Mouse (Mus musculus) E14TG2a.4 (cell line): ENCODE measurements around the gene Ltbp2.

Source experiments
- H3K27me3 ChIP-seq: 2 replicates; pipeline ENCODE4 v1.6.1; 2014; ENCODE audit warnings: low read length, control low read depth; ENCODE audit not compliant: insufficient read depth
- H3K36me3 ChIP-seq: 2 replicates; pipeline ENCODE4 v1.6.1; 2014; ENCODE audit warnings: low read length, control low read depth; ENCODE audit not compliant: insufficient read depth
- H3K4me1 ChIP-seq: replicated peaks from 2 replicates; pipeline ENCODE4 v1.6.1; 2014; ENCODE audit warnings: low read depth, low read length, control low read depth
- H3K4me3 ChIP-seq: replicated peaks from 2 replicates; pipeline ENCODE4 v1.5.1; 2014; ENCODE audit warnings: mild to moderate bottlenecking, low read length
- H3K9me3 ChIP-seq: 2 replicates; pipeline ENCODE4 v1.6.1; 2014; ENCODE audit warnings: low read length, control low read depth
- CTCF ChIP-seq: conservative IDR thresholded peaks from 2 replicates; pipeline ENCODE4 v1.5.1; 2014; ENCODE audit warnings: low read length
- NANOG ChIP-seq: IDR thresholded peaks from 2 replicates; pipeline ENCODE4 v1.6.1; 2014; ENCODE audit warnings: borderline replicate concordance, low read length, mixed read lengths
- POU5F1 ChIP-seq: IDR thresholded peaks from 2 replicates; pipeline ENCODE4 v1.6.1; 2014; ENCODE audit warnings: low read length, borderline replicate concordance

The Ltbp2 gene

DNA sequence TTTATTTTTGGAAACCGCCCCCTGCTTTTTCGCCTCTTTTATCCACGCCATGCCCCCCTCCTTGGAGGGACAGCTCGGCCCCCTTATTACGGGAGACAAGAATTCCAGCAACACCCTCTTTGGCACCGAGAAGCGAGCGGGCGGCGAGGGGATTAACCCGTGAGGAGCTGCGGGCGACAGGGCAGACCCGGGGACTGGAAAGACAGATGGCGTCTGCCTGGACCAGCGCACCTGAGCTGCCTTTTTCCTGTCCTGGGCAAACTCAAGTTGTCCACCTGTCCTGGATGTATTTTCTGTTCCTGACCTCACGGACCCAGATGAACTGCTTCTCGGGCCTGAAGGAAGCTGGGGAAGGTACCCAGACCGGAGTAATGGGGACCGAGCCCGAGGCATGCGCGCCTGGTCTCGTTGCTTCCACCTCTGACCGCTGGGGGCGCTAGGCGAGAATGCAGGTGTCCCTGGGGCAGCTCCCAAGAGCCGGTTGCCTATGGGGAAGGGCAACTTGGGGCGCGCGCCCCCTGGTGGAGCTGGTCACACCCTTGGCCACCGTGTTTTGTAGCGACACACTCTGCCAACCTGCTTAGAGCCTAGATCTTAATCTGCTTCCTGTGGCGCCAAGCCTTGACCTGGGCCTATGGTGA, at the start of gene Ltbp2:
Ltbp2 (minus strand) TSS at position 52 of the 641 bp plus-strand sequence.
- no peaks in the 10 kb centered on the region for H3K36me3 ChIP-seq
- H3K27me3 ChIP-seq: peaks cover 63% of the 10 kb centered on the region
- TF ChIP-seq CTCF (peak; percentile 88), POU5F1 (no peak)
- H3K4me1 ChIP-seq: peaks cover 12% of the 10 kb centered on the region; the same call in 1 of the 2 replicates
- H3K4me3 ChIP-seq: peak within 1 kb of the TSS; percentile 82
- H3K9me3 ChIP-seq: no peaks in the 10 kb centered on the region

DNA sequence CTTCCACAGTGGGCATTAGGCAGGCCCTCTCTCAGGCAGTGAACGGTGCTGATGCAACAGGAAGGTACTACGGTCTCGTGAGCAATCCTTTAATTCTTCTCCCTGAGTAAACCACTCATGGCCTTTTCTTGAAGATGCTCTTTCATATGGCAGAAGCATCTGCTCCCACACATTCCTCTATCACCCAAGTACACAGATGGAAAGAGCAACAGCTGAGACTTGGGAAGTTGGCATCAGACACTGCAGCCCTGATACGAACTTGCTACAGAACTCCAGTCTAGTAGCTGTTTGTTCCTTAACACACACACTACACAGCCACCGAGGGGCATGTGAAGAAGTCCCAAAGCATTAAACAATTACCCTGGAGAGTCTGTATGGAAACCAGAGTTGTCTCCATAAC, 48.0 kb upstream of the Ltbp2 start:
- H3K9me3 ChIP-seq: no peaks in the 10 kb centered on the region
- H3K36me3 ChIP-seq: peaks cover 83% of the 10 kb centered on the region
- no peaks in the 10 kb centered on the region for H3K4me1 ChIP-seq
- H3K4me3 ChIP-seq: no peak overlapping the region
- no peaks in the 10 kb centered on the region for H3K27me3 ChIP-seq
- TF ChIP-seq CTCF (no peak), NANOG (no peak), POU5F1 (no peak)

DNA sequence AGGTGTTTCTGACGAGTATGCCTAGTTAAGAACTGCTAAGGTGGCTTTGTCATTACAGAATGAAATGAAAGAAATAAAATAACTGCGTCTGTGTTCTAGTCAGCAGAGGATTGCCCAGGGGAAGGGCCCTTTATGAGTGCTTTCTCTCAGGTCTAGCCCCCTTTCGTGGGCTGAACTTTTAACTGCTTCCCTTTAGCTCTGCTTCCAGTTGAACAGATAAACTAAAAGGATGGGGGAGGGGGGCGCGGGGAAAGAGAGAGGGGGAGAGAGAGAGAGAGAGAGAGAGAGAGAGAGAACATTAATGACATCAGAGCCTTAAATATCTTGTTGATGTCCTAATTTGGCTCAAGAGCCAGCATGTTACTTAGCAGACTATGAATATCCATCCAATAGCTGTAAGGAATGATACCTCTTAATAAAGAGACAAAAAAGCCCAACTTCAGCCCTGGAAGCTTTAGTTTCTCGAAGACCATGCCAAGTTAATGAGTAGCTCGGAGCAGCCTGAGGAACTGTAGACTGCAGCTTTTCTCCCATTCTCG, 45.6 kb upstream of the Ltbp2 start:
- Histone ChIP-seq H3K4me1 (peaks cover 3% of the 10 kb centered on the region; the same call in 1 of the 2 replicates), H3K9me3 (no peaks in the 10 kb centered on the region), H3K27me3 (no peaks in the 10 kb centered on the region)

DNA sequence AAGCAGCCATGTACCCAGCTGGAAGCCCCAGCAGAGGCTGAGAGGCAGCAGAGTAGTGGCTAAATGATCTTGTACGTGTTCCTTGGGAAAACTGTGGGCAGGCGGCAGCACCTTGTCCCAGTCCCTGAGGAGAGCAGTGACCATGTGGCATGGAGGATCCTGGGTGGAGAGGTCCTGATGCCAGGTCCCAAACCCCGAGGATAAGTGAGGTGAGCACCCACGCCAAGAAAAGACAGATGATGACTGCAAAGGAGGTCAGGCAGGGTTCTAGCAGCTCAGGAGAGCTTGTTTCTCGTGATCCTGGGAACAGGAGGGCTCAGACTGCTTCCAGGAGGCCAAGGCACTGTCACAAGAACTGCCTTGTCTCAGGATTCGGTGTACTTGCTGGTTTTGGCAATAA, 42.5 kb upstream of the Ltbp2 start:
- Histone ChIP-seq H3K36me3 (peaks cover 58% of the 10 kb centered on the region), H3K27me3 (no peaks in the 10 kb centered on the region), H3K4me1 (peaks cover 3% of the 10 kb centered on the region; the same call in 1 of the 2 replicates), H3K9me3 (no peaks in the 10 kb centered on the region), H3K4me3 (no peak overlapping the region)
- TF ChIP-seq CTCF (no peak), POU5F1 (no peak), NANOG (no peak)

More for the DNA sequence above, 45.6 kb upstream of the Ltbp2 start:
- TF ChIP-seq POU5F1 (no peak), CTCF (no peak), NANOG (no peak)
- Histone ChIP-seq H3K4me3 (no peak overlapping the region), H3K36me3 (peaks cover 85% of the 10 kb centered on the region)

DNA sequence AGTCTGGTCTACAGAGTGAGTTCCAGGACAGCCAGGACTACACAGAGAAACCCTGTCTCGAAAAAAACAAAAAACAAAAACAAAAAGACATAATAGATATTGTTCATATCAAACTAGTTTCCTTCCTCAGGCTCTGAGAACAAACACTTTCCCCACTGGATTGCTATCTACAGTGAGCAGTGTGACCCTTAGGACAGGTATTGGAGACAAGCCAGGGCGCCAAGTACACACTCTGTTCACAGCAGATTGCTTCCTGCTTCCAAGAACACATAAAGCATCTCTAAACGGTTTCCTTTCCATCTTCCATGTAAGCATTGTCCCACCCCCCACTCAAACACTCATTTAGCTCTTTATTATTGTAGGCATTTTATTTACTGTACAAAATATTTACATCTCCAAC, 41.5 kb upstream of the Ltbp2 start:
- Histone ChIP-seq H3K36me3 (peaks cover 50% of the 10 kb centered on the region), H3K4me1 (peaks cover 3% of the 10 kb centered on the region; the same call in 1 of the 2 replicates), H3K9me3 (no peaks in the 10 kb centered on the region), H3K27me3 (no peaks in the 10 kb centered on the region), H3K4me3 (no peak overlapping the region)
- no peak for TF ChIP-seq POU5F1
- TF ChIP-seq NANOG: no peak
- TF ChIP-seq CTCF: no peak

DNA sequence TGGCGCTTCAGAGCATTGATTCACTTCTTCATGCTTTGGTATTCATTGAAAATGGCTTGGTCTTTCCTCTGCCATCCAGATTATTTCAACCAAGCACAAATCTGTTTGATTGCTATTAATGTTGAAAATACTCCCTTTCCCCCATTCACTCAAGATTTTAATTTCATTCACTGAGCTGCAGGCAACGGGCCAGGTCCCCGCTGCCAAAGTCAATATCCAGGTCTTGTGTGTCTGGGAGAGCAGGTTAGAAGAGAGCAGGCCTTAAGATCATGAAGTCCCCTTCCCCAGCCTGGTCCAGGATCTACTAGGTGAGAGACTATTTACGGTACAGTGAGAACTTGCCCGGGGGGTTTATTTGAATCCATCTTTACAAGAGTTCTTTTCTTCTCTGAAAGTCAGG, 38.6 kb upstream of the Ltbp2 start:
- Histone ChIP-seq H3K27me3 (no peaks in the 10 kb centered on the region), H3K9me3 (no peaks in the 10 kb centered on the region), H3K36me3 (peaks cover 25% of the 10 kb centered on the region), H3K4me3 (no peak overlapping the region), H3K4me1 (peaks cover 3% of the 10 kb centered on the region; the same call in 1 of the 2 replicates)
- TF ChIP-seq CTCF: no peak
- TF ChIP-seq POU5F1: no peak
- TF ChIP-seq NANOG: no peak

DNA sequence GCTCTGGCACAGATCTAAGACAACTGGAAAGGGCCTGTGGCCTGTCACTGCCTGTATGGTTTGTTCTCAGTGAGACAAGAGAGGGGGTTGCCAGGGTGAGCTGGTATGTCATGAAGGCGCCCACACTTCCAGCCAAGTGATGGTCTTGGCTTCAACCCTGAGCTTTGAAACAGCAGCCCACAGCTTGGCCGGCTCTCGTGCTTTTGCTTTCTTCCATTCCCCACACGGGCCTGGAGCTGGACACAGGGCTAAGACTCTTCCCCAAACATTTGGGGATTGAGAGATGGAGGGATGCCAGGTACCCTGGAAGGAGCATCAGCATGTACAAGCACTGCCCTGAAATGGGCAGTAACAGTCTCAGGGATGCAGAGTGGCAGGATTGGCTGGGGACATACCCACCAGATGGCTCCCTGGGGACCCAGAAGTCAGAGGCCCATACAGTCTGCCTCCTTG, 36.3 kb upstream of the Ltbp2 start:
- Histone ChIP-seq H3K36me3 (0 out of 2 replicates have a peak, but pooled peaks cover 6% of the 10 kb centered on the region), H3K27me3 (no peaks in the 10 kb centered on the region), H3K4me3 (no peak overlapping the region), H3K9me3 (peaks cover 4% of the 10 kb centered on the region; the same call in 1 of the 2 replicates), H3K4me1 (peaks cover 2% of the 10 kb centered on the region)
- no peak for TF ChIP-seq POU5F1
- no peak for TF ChIP-seq NANOG
- no peak for TF ChIP-seq CTCF

DNA sequence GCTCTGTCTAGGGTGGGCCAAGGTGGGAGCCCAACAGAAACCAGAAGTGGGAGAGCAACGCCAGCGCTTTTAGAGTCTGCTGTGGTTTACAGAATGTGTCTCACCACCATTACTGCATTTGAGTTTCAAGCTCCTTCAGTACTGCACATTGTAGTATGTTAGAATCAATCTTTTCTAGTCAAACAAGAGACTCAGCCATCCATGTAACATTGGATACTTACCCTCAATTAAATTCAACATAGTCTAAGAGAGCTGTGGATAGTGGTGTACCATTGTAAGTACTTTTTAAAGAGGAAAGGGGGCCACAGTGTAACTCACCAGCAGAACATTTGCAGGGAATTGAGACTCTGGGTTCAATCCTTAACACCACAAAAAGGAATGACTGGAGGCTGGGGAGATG, 35.3 kb upstream of the Ltbp2 start:
- H3K27me3 ChIP-seq: no peaks in the 10 kb centered on the region
- no peak overlapping the region for H3K4me3 ChIP-seq
- no peaks in the 10 kb centered on the region for H3K36me3 ChIP-seq
- TF ChIP-seq NANOG (no peak), POU5F1 (no peak), CTCF (no peak)
- peaks cover 12% of the 10 kb centered on the region for H3K4me1 ChIP-seq
- H3K9me3 ChIP-seq: peaks cover 4% of the 10 kb centered on the region; the same call in 1 of the 2 replicates

DNA sequence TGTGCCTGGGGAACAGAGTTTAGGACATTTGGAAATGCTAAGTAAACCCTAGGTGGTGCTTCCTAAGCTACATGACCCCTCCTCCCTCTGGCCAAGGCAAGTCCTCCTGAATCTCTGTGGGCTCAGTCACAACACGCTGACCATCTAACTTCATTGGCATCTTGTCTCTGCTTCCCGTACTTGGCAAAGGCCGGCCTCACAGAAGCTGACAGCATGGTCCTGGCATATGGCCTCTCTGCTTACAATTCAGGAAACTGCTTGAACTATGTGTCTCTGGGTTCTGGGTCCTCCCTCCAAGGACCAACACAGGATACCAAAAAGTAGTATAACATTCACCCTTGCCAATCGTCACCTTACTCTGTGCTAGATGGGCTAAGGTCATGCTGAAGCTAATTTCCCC, 33.7 kb upstream of the Ltbp2 start:
- TF ChIP-seq NANOG (no peak), CTCF (no peak), POU5F1 (no peak)
- Histone ChIP-seq H3K36me3 (no peaks in the 10 kb centered on the region), H3K4me3 (no peak overlapping the region), H3K4me1 (peaks cover 12% of the 10 kb centered on the region), H3K9me3 (peaks cover 4% of the 10 kb centered on the region; the same call in 1 of the 2 replicates), H3K27me3 (no peaks in the 10 kb centered on the region)
